8 mouse cellular contexts compared by ENCODE assay signal in the genomic region with DNA sequence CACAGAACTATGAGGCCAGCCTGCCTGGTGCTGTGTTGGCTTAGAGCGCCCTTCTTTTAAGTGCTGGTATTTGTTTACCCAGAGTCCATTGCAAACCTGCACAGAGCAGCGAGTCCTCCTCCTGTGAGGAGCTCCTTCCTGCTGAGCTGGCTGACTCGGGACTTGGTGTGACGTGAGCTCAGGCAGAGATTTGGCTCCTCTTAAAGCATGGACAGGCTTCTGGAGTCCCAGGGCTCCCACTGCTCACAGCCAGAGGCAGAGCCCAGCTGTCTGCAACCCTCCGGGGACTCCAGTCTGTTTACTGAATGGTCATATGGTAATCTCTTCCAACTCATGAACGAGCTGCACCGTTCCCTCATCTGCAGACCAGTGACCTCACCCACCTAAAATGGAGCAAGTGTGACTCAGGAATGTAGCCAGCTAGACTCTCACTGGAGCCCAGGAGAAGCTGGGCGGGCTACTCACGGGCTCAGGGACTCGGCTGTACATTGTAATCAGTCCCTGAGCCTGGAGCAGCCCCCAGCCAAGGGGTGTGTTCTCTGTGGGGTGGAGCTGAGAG.
DNase-seq lines count a peak whose midpoint lies in the region; ATAC-seq and TF ChIP-seq lines count a peak whose summit lies in the region.

No protein-coding gene starts in this region.

- H3K4me2 ChIP-seq in forebrain, embryonic 15.5 days (replicated peaks), result no peak overlapping the region
- peak overlapping the region; percentile 43 for H3K4me2 ChIP-seq in limb, embryonic 13.5 days (replicated peaks)
- H3K4me2 ChIP-seq in midbrain, embryonic 14.5 days (ENCODE audit: low read length), result peak overlapping the region; percentile 30

- no peak overlapping the region for H3K4me3 ChIP-seq in forebrain, embryonic 15.5 days
- no peak overlapping the region for H3K4me3 ChIP-seq in limb, embryonic 13.5 days
- no peak overlapping the region for H3K4me3 ChIP-seq in midbrain, embryonic 14.5 days (replicated peaks; ENCODE audit: low read depth, low read length)

- no peak for TF ChIP-seq POLR2A in brain, embryonic 14.5 days (IDR thresholded peaks at IDR 0.05; ENCODE audit: borderline replicate concordance, extremely low read depth, insufficient read depth, insufficient read length, poor library complexity, severe bottlenecking)

- ATAC-seq in forebrain, embryonic 15.5 days (replicated peaks), result peak; percentile 60
- peak; percentile 60 for ATAC-seq in limb, embryonic 13.5 days (ENCODE audit: low FRiP score, low read depth)
- ATAC-seq in midbrain, embryonic 14.5 days (ENCODE audit: low FRiP score, low TSS enrichment), result peak; percentile 21

- H3K4me1 ChIP-seq in forebrain, embryonic 15.5 days, result peaks cover 38% of the 10 kb centered on the region
- peaks cover 52% of the 10 kb centered on the region for H3K4me1 ChIP-seq in limb, embryonic 13.5 days
- peaks cover 43% of the 10 kb centered on the region for H3K4me1 ChIP-seq in midbrain, embryonic 14.5 days (ENCODE audit: control insufficient read depth, insufficient read depth, low read length)

- H3K27ac ChIP-seq in forebrain, embryonic 15.5 days (replicated peaks), result no peak overlapping the region
- peak overlapping the region; percentile 39; the same call in 1 of the 2 replicates for H3K27ac ChIP-seq in limb, embryonic 13.5 days
- 0 out of 2 replicates have a peak overlapping the region, but pooled peaks have one; percentile 10 for H3K27ac ChIP-seq in midbrain, embryonic 14.5 days (replicated peaks; ENCODE audit: low read depth, low read length)

- no peaks in the 10 kb centered on the region for H3K9me3 ChIP-seq in forebrain, embryonic 15.5 days
- H3K9me3 ChIP-seq in limb, embryonic 13.5 days, result no peaks in the 10 kb centered on the region
- H3K9me3 ChIP-seq in midbrain, embryonic 14.5 days (ENCODE audit: control insufficient read depth, low read length), result no peaks in the 10 kb centered on the region

- TF ChIP-seq CTCF in brain, embryonic 14.5 days (IDR thresholded peaks at IDR 0.05; ENCODE audit: borderline replicate concordance, extremely low read depth, insufficient read depth, insufficient read length), result no peak

- WGBS in forebrain, embryonic 15.5 days, result 16% methylated on average over 10 of the region's 10 CpGs
- 14% methylated on average over 10 of the region's 10 CpGs for WGBS in limb, embryonic 13.5 days
- 13% methylated on average over 10 of the region's 10 CpGs for WGBS in midbrain, embryonic 14.5 days

- H3K9ac ChIP-seq in forebrain, embryonic 15.5 days (replicated peaks), result no peak overlapping the region
- no peak overlapping the region for H3K9ac ChIP-seq in limb, embryonic 13.5 days
- H3K9ac ChIP-seq in midbrain, embryonic 14.5 days (replicated peaks; ENCODE audit: low read length), result no peak overlapping the region

- peak; percentile 12 for DNase-seq in ES-CJ7 (ENCODE audit: low read depth, low spot score)
- peak; percentile 67 for DNase-seq in brain, embryonic 14.5 days (ENCODE audit: low read depth)
- peak; percentile 80 for DNase-seq in heart, postnatal 4 days
- DNase-seq in midbrain, embryonic 14.5 days, result peak; percentile 61
- DNase-seq in urinary bladder, postnatal 36 days (ENCODE audit: low spot score in 2 of 2), result peak; percentile 20 to 57
- DNase-seq in natural killer cell, adult 2 months (ENCODE audit: low spot score in 2 of 2), result no peak

- no peaks in the 10 kb centered on the region for H3K36me3 ChIP-seq in forebrain, embryonic 15.5 days
- H3K36me3 ChIP-seq in limb, embryonic 13.5 days, result no peaks in the 10 kb centered on the region
- no peaks in the 10 kb centered on the region for H3K36me3 ChIP-seq in midbrain, embryonic 14.5 days (ENCODE audit: control insufficient read depth, insufficient read depth, low read length)

- no peaks in the 10 kb centered on the region for H3K27me3 ChIP-seq in forebrain, embryonic 15.5 days
- peaks cover 6% of the 10 kb centered on the region; the same call in 1 of the 2 replicates for H3K27me3 ChIP-seq in limb, embryonic 13.5 days
- no peaks in the 10 kb centered on the region for H3K27me3 ChIP-seq in midbrain, embryonic 14.5 days (ENCODE audit: control insufficient read depth, insufficient read depth, low read length)

Comparison
In these comparisons a context has a peak if more than half of its experiments do, and no peak if none do; other contexts are left out.
1. DNase-seq: peak in ES-CJ7 (single experiment), brain, embryonic 14.5 days (single experiment), heart, postnatal 4 days (single experiment), midbrain, embryonic 14.5 days (single experiment) and urinary bladder, postnatal 36 days (2 of 2); none in natural killer cell, adult 2 months (0 of 2).
2. Peak in every context shown above with its lines, with median percentiles within 50 percentile points of each other: ATAC-seq.